ENCODE assay signal across 11 mouse cellular contexts in the genomic region with DNA sequence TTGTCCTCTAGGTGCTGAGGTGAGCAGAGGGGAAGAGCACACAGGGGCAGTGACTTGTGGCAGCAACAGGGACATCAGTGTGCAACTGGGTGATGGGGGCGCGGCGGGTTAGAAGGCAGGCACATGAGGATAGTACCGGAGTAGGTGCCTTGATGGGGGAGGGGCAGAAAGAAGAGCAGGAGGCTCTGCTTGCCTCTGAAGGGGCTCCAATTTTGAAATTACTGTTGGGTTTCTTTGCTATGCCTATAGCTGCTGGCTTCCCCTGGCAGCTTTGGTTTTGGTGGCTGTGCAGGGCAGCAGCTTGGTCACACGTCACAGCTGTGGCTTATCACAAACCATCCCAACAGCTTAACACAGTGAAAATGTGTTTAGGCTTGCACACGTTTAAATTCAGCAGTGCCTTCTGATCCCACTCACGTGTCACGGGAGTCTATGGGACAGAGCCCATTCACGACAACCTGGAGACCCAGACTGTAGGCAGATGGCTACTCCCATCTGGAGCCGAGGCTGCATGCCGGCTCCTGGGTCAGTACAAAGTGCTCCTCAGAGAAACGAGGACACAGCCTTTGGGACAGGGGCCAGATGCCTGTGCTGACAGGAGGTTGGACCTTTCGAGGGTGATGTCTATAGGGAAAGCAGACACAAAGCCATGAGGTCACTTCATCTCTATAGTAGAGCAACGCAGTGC. TPM values are rescaled to one million over a fixed set of nuclear protein-coding genes. Genes with fewer than 3 reads are reported as not detected.
A peak's percentile ranks its signal among the peaks of the same experiment; 100 is the strongest.
DNase-seq lines count a peak whose midpoint lies in the region; ATAC-seq and TF ChIP-seq lines count a peak whose summit lies in the region.
"Had no signal": no experiment of that assay in that cellular context is flagged by ENCODE, and none has a peak within 500 bp of the region (broad histone marks: within the 10 kb centered on the region; RNA-seq: fewer than 3 reads in every experiment).

No protein-coding gene starts in this region.

- dilution Hi-C loops in CH12.LX (cut with MboI; ENCODE audit: extremely low pct_ligation_motif_present, extremely low pct_unique_long_range_greater_than_20kb, low sequenced_read_pairs), result no loop called here

- in situ Hi-C loops in CH12.LX (cut with MboI; ENCODE audit: low pct_ligation_motif_present, low pct_unique_long_range_greater_than_20kb, low sequenced_read_pairs), result loop anchor here (25.0 kb wide), 1 partner anchor 833 kb away; no protein-coding TSS in a partner anchor

- H3K9me3 ChIP-seq in heart, embryonic 15.5 days (replicated peaks), result no peaks in the 10 kb centered on the region
- H3K9me3 ChIP-seq in CH12.LX (replicated peaks; ENCODE audit: low read length), result no peaks in the 10 kb centered on the region
- no peaks in the 10 kb centered on the region for H3K9me3 ChIP-seq in hindbrain, postnatal 0 days (ENCODE audit: low read length)
- H3K9me3 ChIP-seq: G1E; limb, embryonic 12.5 days had no signal

- peaks cover 24% of the 10 kb centered on the region for H3K4me1 ChIP-seq in heart, embryonic 15.5 days (replicated peaks)
- peaks cover 36 to 67% of the 10 kb centered on the region in 2 experiments for H3K4me1 ChIP-seq in CH12.LX (ENCODE audit: control insufficient read depth in 1 of 2, insufficient read depth in 2 of 2)
- peaks cover 5% of the 10 kb centered on the region; the same call in 1 of the 2 replicates for H3K4me1 ChIP-seq in hindbrain, postnatal 0 days (ENCODE audit: insufficient read depth, low read length)
- H3K4me1 ChIP-seq in kidney, adult 2 months (ENCODE audit: control insufficient read depth, insufficient read depth, low read length), result no peaks in the 10 kb centered on the region

- no peak for TF ChIP-seq RAD21 in CH12.LX (IDR thresholded peaks at IDR 0.05; ENCODE audit: low read depth, low read length)

- no peaks in the 10 kb centered on the region for H3K27me3 ChIP-seq in heart, embryonic 15.5 days
- no peaks in the 10 kb centered on the region for H3K27me3 ChIP-seq in CH12.LX (replicated peaks)
- H3K27me3 ChIP-seq in hindbrain, postnatal 0 days (ENCODE audit: insufficient read depth, low read length), result no peaks in the 10 kb centered on the region
- no peaks in the 10 kb centered on the region for H3K27me3 ChIP-seq in kidney, adult 2 months (replicated peaks; ENCODE audit: control insufficient read depth, insufficient read depth, low read length)
- H3K27me3 ChIP-seq: limb, embryonic 12.5 days had no signal

- WGBS in heart, embryonic 15.5 days, result 42% methylated on average over 14 of the region's 14 CpGs
- 56% methylated on average over 14 of the region's 14 CpGs for WGBS in hindbrain, postnatal 0 days
- 62% methylated on average over 14 of the region's 14 CpGs for WGBS in kidney, adult 2 months

- TF ChIP-seq EP300 in CH12.LX (IDR thresholded peaks at IDR 0.05; ENCODE audit: low read length), result no peak

- no peak for ATAC-seq in heart, embryonic 15.5 days (replicated peaks; ENCODE audit: insufficient number of reproducible peaks, insufficient read depth, low FRiP score, low read depth)
- ATAC-seq in hindbrain, postnatal 0 days, result peak; percentile 27

- TF ChIP-seq CTCF in CH12.LX (conservative IDR thresholded peaks at IDR 0.05 in 1 of 2, IDR thresholded peaks at IDR 0.05 in 1 of 2; ENCODE audit: low read depth in 2 of 2, low read length in 2 of 2), result no peak
- TF ChIP-seq CTCF in hindbrain, postnatal 0 days (IDR thresholded peaks at IDR 0.05; ENCODE audit: low read depth), result no peak
- no peak for TF ChIP-seq CTCF in kidney, adult 2 months (conservative IDR thresholded peaks at IDR 0.05; ENCODE audit: insufficient read depth, insufficient read length, low read depth, low read length)

- peak overlapping the region; percentile 36 for H3K4me2 ChIP-seq in heart, embryonic 15.5 days
- peak overlapping the region; percentile 82 for H3K4me2 ChIP-seq in CH12.LX (ENCODE audit: insufficient read depth, low read depth, poor library complexity, severe bottlenecking)
- no peak overlapping the region for H3K4me2 ChIP-seq in hindbrain, postnatal 0 days (ENCODE audit: low read depth, low read length)
- H3K4me2 ChIP-seq: limb, embryonic 12.5 days had no signal

- H3K9ac ChIP-seq in heart, embryonic 15.5 days, result no peak overlapping the region
- 0 out of 2 replicates have a peak overlapping the region, but pooled peaks have one; percentile 5 for H3K9ac ChIP-seq in CH12.LX (ENCODE audit: insufficient read depth, low read depth)
- H3K9ac ChIP-seq in hindbrain, postnatal 0 days (replicated peaks; ENCODE audit: low read length), result no peak overlapping the region
- H3K9ac ChIP-seq: limb, embryonic 12.5 days had no signal

- H3K79me2 ChIP-seq in CH12.LX (replicated peaks; ENCODE audit: control insufficient read depth, extremely low read depth, insufficient read depth, poor library complexity, severe bottlenecking), result no peaks in the 10 kb centered on the region

- DNase-seq in heart, adult 11 months, result no peak
- no peak for DNase-seq in CH12.LX (ENCODE audit: extremely low read depth)
- DNase-seq in cerebellum, adult 9-11 months, result peak; percentile 93
- peak; percentile 50 for DNase-seq in hindbrain, postnatal 0 days (ENCODE audit: low spot score)
- DNase-seq in thymus, postnatal 25 days, result no peak
- no peak for DNase-seq in kidney, adult 2 months
- no peak for DNase-seq in embryo, embryonic 10 days (ENCODE audit: low spot score)

- H3K4me3 ChIP-seq in heart, embryonic 15.5 days, result no peak overlapping the region
- peak overlapping the region in 2 of 3 experiments; percentile 26 to 37 for H3K4me3 ChIP-seq in CH12.LX (replicated peaks in 1 of 3; ENCODE audit: low read depth in 2 of 3, low read length in 2 of 3, poor library complexity in 1 of 3)
- no peak overlapping the region for H3K4me3 ChIP-seq in hindbrain, postnatal 0 days (ENCODE audit: low read length)
- H3K4me3 ChIP-seq in kidney, adult 2 months (ENCODE audit: insufficient read depth, low read depth, low read length), result no peak overlapping the region
- H3K4me3 ChIP-seq: heart, adult 2 months; limb, embryonic 12.5 days had no signal

- H3K27ac ChIP-seq in heart, embryonic 15.5 days, result no peak overlapping the region
- H3K27ac ChIP-seq in CH12.LX (ENCODE audit: insufficient read depth, low read depth), result peak overlapping the region; percentile 78
- H3K27ac ChIP-seq in hindbrain, postnatal 0 days, result peak overlapping the region; percentile 38; the same call in 1 of the 2 replicates
- no peak overlapping the region for H3K27ac ChIP-seq in kidney, adult 2 months (ENCODE audit: insufficient read depth, low read depth, low read length)
- H3K27ac ChIP-seq: heart, adult 2 months; limb, embryonic 12.5 days had no signal

- TF ChIP-seq POLR2A in CH12.LX (IDR thresholded peaks at IDR 0.05; ENCODE audit: low read depth, low read length), result no peak
- no peak for TF ChIP-seq POLR2A in kidney, adult 2 months (IDR thresholded peaks at IDR 0.05; ENCODE audit: low read depth, low read length)

- no peaks in the 10 kb centered on the region for H3K36me3 ChIP-seq in heart, embryonic 15.5 days
- no peaks in the 10 kb centered on the region for H3K36me3 ChIP-seq in CH12.LX (replicated peaks in 1 of 2; ENCODE audit: control insufficient read depth in 1 of 2, insufficient read depth in 1 of 2, low read length in 1 of 2)
- H3K36me3 ChIP-seq in hindbrain, postnatal 0 days (ENCODE audit: insufficient read depth, low read length), result peaks cover 25% of the 10 kb centered on the region
- no peaks in the 10 kb centered on the region for H3K36me3 ChIP-seq in kidney, adult 2 months (ENCODE audit: control insufficient read depth, insufficient read depth, low read length)
- H3K36me3 ChIP-seq: G1E had no signal

TF ChIP-seq in CH12.LX, 34 proteins besides CTCF, POLR2A, EP300 and RAD21:
- TF ChIP-seq ZNF384 (IDR thresholded peaks at IDR 0.05; ENCODE audit: low read depth, low read length) (no peak), CHD2 (IDR thresholded peaks at IDR 0.05; ENCODE audit: low read length) (peak; percentile 69; the same call in 1 of the 2 replicates), E2F4 (IDR thresholded peaks at IDR 0.05; ENCODE audit: insufficient replicate concordance, low read depth, low read length) (no peak), BHLHE40 (IDR thresholded peaks at IDR 0.05; ENCODE audit: low read depth, low read length) (peak; percentile 44)

RNA-seq across cellular contexts. Expression of a gene that starts 42.2 kb away (rescaled TPM):
- polyA plus RNA-seq in heart, embryonic 15.5 days (2015; fragmentation: Nextera tagmentation; extraction: Ambion mirVana), result 1.0 and 2.8 TPM in 2 replicates
- total RNA-seq in CH12.LX (2012; rRNA removed) (0.50 and 1.4 TPM in 2 replicates), CH12.LX (2014; rRNA removed) (0.09 and 0.15 TPM in 2 replicates)
- not detected in 2 replicates for polyA plus RNA-seq in CH12.LX (2012; ENCODE audit: insufficient read length, low read depth)
- total RNA-seq in hindbrain, postnatal 0 days (2014; rRNA removed), result 13.9 and 16.2 TPM in 2 replicates
- 17.4 and 21.8 TPM in 2 replicates for polyA plus RNA-seq in hindbrain, postnatal 0 days (2015; fragmentation: Nextera tagmentation; extraction: Ambion mirVana)
- 1.5 and 1.9 TPM in 2 replicates for polyA plus RNA-seq in kidney, adult 2 months (2012; rRNA removed)
- polyA plus RNA-seq: G1E had no signal

Comparison
In these comparisons a context has a peak if more than half of its experiments do, and no peak if none do; other contexts are left out.
1. H3K27ac ChIP-seq: peak in CH12.LX (single experiment) and hindbrain, postnatal 0 days (single experiment); none in heart, embryonic 15.5 days (single experiment) and kidney, adult 2 months (single experiment).
2. H3K4me3 ChIP-seq: peak in CH12.LX (2 of 3); none in heart, embryonic 15.5 days (single experiment), hindbrain, postnatal 0 days (single experiment) and kidney, adult 2 months (single experiment).
3. DNase-seq: peak in cerebellum, adult 9-11 months (single experiment) and hindbrain, postnatal 0 days (single experiment); none in heart, adult 11 months (single experiment), CH12.LX (single experiment), thymus, postnatal 25 days (single experiment), kidney, adult 2 months (single experiment) and embryo, embryonic 10 days (single experiment).